Mouse (Mus musculus) limb, embryonic 15.5 days (tissue): ENCODE measurements around the gene Anapc15. TPM values are rescaled to one million over a fixed set of nuclear protein-coding genes. Genes with fewer than 3 reads are reported as not detected.

Experiments
- ATAC-seq: fragments of 200-750 bp; cut with Nextera tagmentation; 2 replicates; pipeline ENCODE4 v1.8.0; 2017; ENCODE audit warnings: low read depth, moderate TSS enrichment; ENCODE audit not compliant: insufficient number of reproducible peaks, low FRiP score, low TSS enrichment
- H3K27ac ChIP-seq: fragments of 300-500 bp; sonication (generic); 2 replicates; pipeline ENCODE4 v1.5.1; 2015; ENCODE audit warnings: moderate library complexity, mild to moderate bottlenecking, inconsistent platforms
- H3K27me3 ChIP-seq: fragments of 300-500 bp; sonication (generic); 2 replicates; pipeline ENCODE4 v1.6.1; 2015; ENCODE audit warnings: inconsistent platforms
- H3K36me3 ChIP-seq: fragments of 300-500 bp; sonication (generic); 2 replicates; pipeline ENCODE4 v1.6.1; 2015; ENCODE audit warnings: inconsistent platforms
- H3K4me1 ChIP-seq: fragments of 300-500 bp; sonication (generic); 2 replicates; pipeline ENCODE4 v1.6.1; 2015; ENCODE audit warnings: inconsistent platforms
- H3K4me2 ChIP-seq: fragments of 300-500 bp; sonication (generic); 2 replicates; pipeline ENCODE4 v1.6.1; 2015; ENCODE audit warnings: mild to moderate bottlenecking, inconsistent platforms
- H3K4me3 ChIP-seq: fragments of 300-500 bp; sonication (generic); 2 replicates; pipeline ENCODE4 v1.5.1; 2015; ENCODE audit warnings: mild to moderate bottlenecking, inconsistent platforms
- H3K9ac ChIP-seq: fragments of 300-500 bp; sonication (generic); 2 replicates; pipeline ENCODE4 v1.6.1; 2015; ENCODE audit warnings: inconsistent platforms
- H3K9me3 ChIP-seq: fragments of 300-500 bp; sonication (generic); 2 replicates; pipeline ENCODE4 v1.6.1; 2016; ENCODE audit warnings: inconsistent platforms
- WGBS: fragments of 180-500 bp; shearing (Covaris S2); methylation state at CpG from one replicate; pipeline ENCODE4 v1.1.7; 2015; 5-methylcytosine and 5-hydroxymethylcytosine counted together
- polyA plus RNA-seq: library from polyadenylated mRNA; unstranded; fragments of >200 nt; fragmentation: Nextera tagmentation; extraction: Ambion mirVana; gene quantifications from 2 replicates; pipeline ENCODE4 v1.2.1, GENCODE M21; 2015

Anapc15 gene
- polyA plus RNA-seq, 1 experiment from 2014 or later = 56.5 TPM

GRCm38 (mm10) chr7:101857094-101857493 is 6.4 kb upstream of the Anapc15 start, which contains the start of gene Folr2:
Folr2 (minus strand) TSS chr7:101857194.
- Histone ChIP-seq H3K4me1 (no peaks in the 10 kb centered on the region), H3K36me3 (no peaks in the 10 kb centered on the region), H3K9me3 (no peaks in the 10 kb centered on the region), H3K27me3 (no peaks in the 10 kb centered on the region), H3K9ac (no peak within 1 kb of the TSS), H3K27ac (no peak within 1 kb of the TSS), H3K4me2 (no peak within 1 kb of the TSS), H3K4me3 (no peak within 1 kb of the TSS)
- WGBS = 87% methylated on average over 4 of the region's 4 CpGs
- no peak for ATAC-seq

- Histone ChIP-seq H3K9me3 (no peaks in the 10 kb centered on the region), H3K27me3 (no peaks in the 10 kb centered on the region), H3K4me1 (no peaks in the 10 kb centered on the region), H3K4me2 (no peak overlapping the region), H3K4me3 (no peak overlapping the region), H3K27ac (no peak overlapping the region), H3K36me3 (no peaks in the 10 kb centered on the region), H3K9ac (no peak overlapping the region)
- ATAC-seq = no peak
- WGBS = 70% methylated on average over 9 of the region's 9 CpGs
Measured at GRCm38 (mm10) chr7:101858362-101858761, 5.2 kb upstream of the Anapc15 start.

DNA sequence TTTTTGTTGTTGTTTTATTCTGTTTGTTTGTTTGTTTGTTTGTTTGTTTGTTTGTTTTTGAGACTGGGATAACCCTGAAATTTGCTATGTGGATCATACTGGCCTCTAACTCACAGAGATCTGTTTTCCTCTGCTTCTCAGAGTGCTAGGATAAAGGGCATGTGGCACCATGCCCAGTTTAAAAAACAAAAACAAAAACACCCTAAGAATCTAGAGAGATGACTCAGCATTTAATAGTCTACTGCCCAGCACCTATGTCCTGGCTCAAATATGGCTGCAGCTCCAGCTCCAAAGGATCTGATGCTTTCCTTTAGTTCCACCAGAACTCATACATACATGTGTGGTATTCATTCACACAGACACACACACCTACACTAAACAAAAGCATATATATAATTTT is 2.5 kb upstream of the Anapc15 start:
- Histone ChIP-seq H3K9ac (no peak overlapping the region), H3K27me3 (no peaks in the 10 kb centered on the region), H3K4me2 (no peak overlapping the region), H3K4me3 (no peak overlapping the region), H3K9me3 (no peaks in the 10 kb centered on the region), H3K27ac (no peak overlapping the region), H3K4me1 (no peaks in the 10 kb centered on the region), H3K36me3 (no peaks in the 10 kb centered on the region)
- ATAC-seq = no peak

- Histone ChIP-seq H3K4me2 (no peak overlapping the region), H3K27ac (no peak overlapping the region), H3K9ac (no peak overlapping the region), H3K27me3 (no peaks in the 10 kb centered on the region), H3K9me3 (no peaks in the 10 kb centered on the region), H3K36me3 (no peaks in the 10 kb centered on the region), H3K4me3 (no peak overlapping the region), H3K4me1 (no peaks in the 10 kb centered on the region)
- ATAC-seq = no peak
- 68% methylated on average over 3 of the region's 3 CpGs for WGBS
Measured at GRCm38 (mm10) chr7:101862291-101862690, 1.2 kb upstream of the Anapc15 start.

- 80% methylated on average over 11 of the region's 11 CpGs for WGBS
- H3K4me1 ChIP-seq = no peaks in the 10 kb centered on the region
- no peak overlapping the region for H3K4me3 ChIP-seq
- no peaks in the 10 kb centered on the region for H3K36me3 ChIP-seq
- no peak overlapping the region for H3K9ac ChIP-seq
- H3K9me3 ChIP-seq = no peaks in the 10 kb centered on the region
- ATAC-seq = no peak
- H3K27ac ChIP-seq = no peak overlapping the region
- no peak overlapping the region for H3K4me2 ChIP-seq
- no peaks in the 10 kb centered on the region for H3K27me3 ChIP-seq
Measured at GRCm38 (mm10) chr7:101866491-101867265, 3.2 kb downstream of the Anapc15 start.

DNA sequence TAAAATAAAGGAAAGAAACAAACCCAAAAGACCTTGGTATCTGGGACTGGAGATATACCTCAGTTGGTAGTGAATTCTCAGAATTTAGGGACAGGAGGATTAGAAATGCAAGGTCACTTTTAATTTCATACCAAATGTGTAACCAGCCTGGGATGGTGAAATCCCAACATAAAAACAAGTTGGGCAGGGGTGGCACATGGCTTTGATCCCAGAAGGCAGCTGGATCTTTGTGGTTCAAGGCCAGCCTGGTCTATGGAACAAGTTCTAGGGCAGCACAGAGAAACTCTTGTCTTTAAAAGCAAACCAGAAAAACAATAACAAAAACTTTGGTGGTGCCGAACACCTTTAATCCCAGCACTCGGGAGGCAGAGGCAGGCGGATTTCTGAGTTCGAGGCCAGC is 4.0 kb downstream of the Anapc15 start:
- H3K9ac ChIP-seq = no peak overlapping the region
- no peak overlapping the region for H3K27ac ChIP-seq
- H3K4me3 ChIP-seq = no peak overlapping the region
- whole genome bisulfite sequencing = 89% methylated on average over 4 of the region's 4 CpGs
- no peaks in the 10 kb centered on the region for H3K27me3 ChIP-seq
- no peak overlapping the region for H3K4me2 ChIP-seq
- ATAC-seq = no peak
- no peaks in the 10 kb centered on the region for H3K36me3 ChIP-seq
- H3K4me1 ChIP-seq = no peaks in the 10 kb centered on the region
- no peaks in the 10 kb centered on the region for H3K9me3 ChIP-seq

- no peaks in the 10 kb centered on the region for H3K4me1 ChIP-seq
- no peak for ATAC-seq
- H3K9ac ChIP-seq = no peak overlapping the region
- H3K4me3 ChIP-seq = no peak overlapping the region
- 76% methylated on average over 13 of the region's 13 CpGs for WGBS
- no peak overlapping the region for H3K4me2 ChIP-seq
- no peak overlapping the region for H3K27ac ChIP-seq
- no peaks in the 10 kb centered on the region for H3K9me3 ChIP-seq
- no peaks in the 10 kb centered on the region for H3K36me3 ChIP-seq
- no peaks in the 10 kb centered on the region for H3K27me3 ChIP-seq
Measured at GRCm38 (mm10) chr7:101868241-101869162, 5.0 kb downstream of the Anapc15 start.

DNA sequence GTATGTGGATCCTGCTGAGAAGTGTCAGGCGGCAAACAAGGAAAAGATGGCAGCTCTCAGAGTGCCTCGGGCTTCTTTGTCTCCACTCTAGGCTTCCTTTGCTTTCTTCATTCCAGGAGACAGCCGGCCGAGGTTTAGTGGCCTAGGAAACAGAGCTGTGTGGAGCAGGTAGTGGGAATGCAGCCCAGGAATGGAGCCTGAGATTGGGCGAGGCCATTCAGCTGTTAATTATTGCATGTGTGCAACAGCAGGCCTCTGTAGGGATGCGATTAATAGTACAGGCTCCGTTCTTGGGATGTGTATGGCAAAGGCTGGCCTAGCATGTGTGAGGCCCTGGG is 5.6 kb downstream of the Anapc15 start:
- no peaks in the 10 kb centered on the region for H3K9me3 ChIP-seq
- no peak overlapping the region for H3K4me3 ChIP-seq
- no peaks in the 10 kb centered on the region for H3K4me1 ChIP-seq
- no peak overlapping the region for H3K27ac ChIP-seq
- H3K9ac ChIP-seq = no peak overlapping the region
- no peak for ATAC-seq
- 66% methylated on average over 7 of the region's 7 CpGs for WGBS
- H3K4me2 ChIP-seq = no peak overlapping the region
- H3K27me3 ChIP-seq = no peaks in the 10 kb centered on the region
- H3K36me3 ChIP-seq = no peaks in the 10 kb centered on the region

- Histone ChIP-seq H3K36me3 (no peaks in the 10 kb centered on the region), H3K9me3 (no peaks in the 10 kb centered on the region), H3K4me1 (no peaks in the 10 kb centered on the region), H3K9ac (no peak within 1 kb of the TSS), H3K27ac (no peak within 1 kb of the TSS), H3K4me3 (no peak within 1 kb of the TSS), H3K4me2 (no peak within 1 kb of the TSS), H3K27me3 (no peaks in the 10 kb centered on the region)
- 42% methylated on average over 2 of the region's 2 CpGs for WGBS
- no peak for ATAC-seq
Measured at GRCm38 (mm10) chr7:101870629-101871028, 7.1 kb downstream of the Anapc15 start, which contains the start of gene Folr1. Folr1 (minus strand) TSS chr7:101870788.

GRCm38 (mm10) chr7:101871296-101871695 is 7.8 kb downstream of the Anapc15 start:
- no peak overlapping the region for H3K4me2 ChIP-seq
- no peaks in the 10 kb centered on the region for H3K9me3 ChIP-seq
- no peak overlapping the region for H3K4me3 ChIP-seq
- no peak overlapping the region for H3K9ac ChIP-seq
- H3K27me3 ChIP-seq = no peaks in the 10 kb centered on the region
- H3K36me3 ChIP-seq = no peaks in the 10 kb centered on the region
- H3K4me1 ChIP-seq = no peaks in the 10 kb centered on the region
- no peak for ATAC-seq
- no peak overlapping the region for H3K27ac ChIP-seq
- 83% methylated on average over 3 of the region's 3 CpGs for WGBS

- no peaks in the 10 kb centered on the region for H3K9me3 ChIP-seq
- H3K9ac ChIP-seq = no peak overlapping the region
- no peaks in the 10 kb centered on the region for H3K4me1 ChIP-seq
- H3K27ac ChIP-seq = no peak overlapping the region
- no peak overlapping the region for H3K4me2 ChIP-seq
- 94% methylated on average over 1 of the region's 1 CpGs for WGBS
- no peak overlapping the region for H3K4me3 ChIP-seq
- no peaks in the 10 kb centered on the region for H3K27me3 ChIP-seq
- no peak for ATAC-seq
- H3K36me3 ChIP-seq = no peaks in the 10 kb centered on the region
Measured at GRCm38 (mm10) chr7:101875978-101876377, 12.5 kb downstream of the Anapc15 start.

DNA sequence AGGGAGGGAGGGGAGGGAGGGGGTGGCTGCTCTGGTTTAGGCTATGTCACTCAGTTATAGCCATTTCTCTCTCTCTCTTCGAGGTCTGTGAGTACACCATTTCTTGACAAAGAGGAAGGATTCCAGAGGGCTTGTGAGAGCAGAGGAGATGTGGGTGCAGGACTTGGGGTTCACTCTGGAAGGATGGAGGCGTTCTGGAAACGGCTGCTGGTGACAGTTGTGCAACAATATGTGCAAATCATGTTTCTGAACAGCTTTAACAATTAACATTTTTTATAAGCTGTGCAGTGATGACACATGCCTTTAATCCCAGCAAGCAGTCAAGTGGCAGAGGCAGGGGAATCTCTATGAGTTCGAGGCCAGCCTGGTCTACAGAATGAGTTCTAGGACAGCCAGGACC is 17.3 kb downstream of the Anapc15 start:
- H3K27me3 ChIP-seq = no peaks in the 10 kb centered on the region
- H3K36me3 ChIP-seq = no peaks in the 10 kb centered on the region
- no peaks in the 10 kb centered on the region for H3K9me3 ChIP-seq
- ATAC-seq = no peak
- no peak overlapping the region for H3K9ac ChIP-seq
- H3K27ac ChIP-seq = no peak overlapping the region
- H3K4me1 ChIP-seq = no peaks in the 10 kb centered on the region
- H3K4me3 ChIP-seq = no peak overlapping the region
- H3K4me2 ChIP-seq = no peak overlapping the region
- WGBS = 74% methylated on average over 4 of the region's 4 CpGs
